Comparison of ENCODE assay signal across 9 mouse cellular contexts in the genomic region with DNA sequence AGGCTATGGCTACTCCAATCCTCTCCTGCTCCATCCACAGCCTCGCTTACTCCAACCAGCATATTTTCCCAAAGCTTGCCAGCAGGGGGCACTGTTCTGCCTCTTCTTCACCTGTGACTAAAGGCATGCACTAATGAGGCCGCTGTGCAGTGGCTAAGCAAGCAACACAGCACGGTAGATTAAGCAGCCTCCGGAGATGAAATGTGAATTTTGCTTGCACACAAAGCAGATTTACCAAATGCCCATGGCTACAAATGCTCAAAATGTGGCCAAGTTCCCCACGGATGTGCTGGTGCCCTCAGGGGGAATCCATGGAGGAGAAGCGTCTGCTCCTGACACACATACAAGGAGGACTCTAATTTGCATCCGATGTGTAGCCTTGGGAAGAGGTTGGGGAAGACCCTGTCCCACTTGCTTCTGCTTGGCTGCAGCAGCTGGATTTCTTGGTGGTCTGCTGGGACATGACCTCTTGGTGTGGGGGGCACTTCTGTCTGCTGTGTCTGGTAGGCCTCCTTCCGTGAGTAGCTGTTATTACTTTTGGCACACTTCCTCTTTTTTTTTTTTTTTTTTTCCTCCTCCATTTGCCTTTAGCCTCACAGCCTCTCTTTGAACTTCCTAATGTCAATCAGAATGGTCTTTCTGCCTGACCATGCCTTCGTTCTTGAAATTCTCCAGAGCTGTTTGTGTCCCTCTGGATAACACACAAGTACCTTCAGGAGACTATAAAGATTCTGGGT.
DNase-seq lines count a peak whose midpoint lies in the region; ATAC-seq and TF ChIP-seq lines count a peak whose summit lies in the region.
"Had no signal": no experiment of that assay in that cellular context is flagged by ENCODE, and none has a peak within 500 bp of the region (broad histone marks: within the 10 kb centered on the region; RNA-seq: fewer than 3 reads in every experiment).

No protein-coding gene starts in this region.

- no peak for TF ChIP-seq POLR2A in lung, adult 2 months (IDR thresholded peaks at IDR 0.05; ENCODE audit: borderline replicate concordance, extremely low read depth, low read depth, low read length)

- peak; percentile 81 for DNase-seq in adrenal gland, postnatal 14 days
- peak; percentile 50 for DNase-seq in embryo, embryonic 11.5 days (ENCODE audit: low read depth, low spot score)
- peak; percentile 85 for DNase-seq in layer of hippocampus, adult 11-12 months (ENCODE audit: low spot score)
- DNase-seq in lung, adult 2 months: peak; percentile 6
- peak; percentile 62 for DNase-seq in retina, postnatal 7 days (ENCODE audit: low read depth, low spot score)

- WGBS in lung, adult 2 months: 38% methylated on average over 9 of the region's 9 CpGs

- TF ChIP-seq CTCF in E14TG2a.4 (conservative IDR thresholded peaks at IDR 0.05; ENCODE audit: low read length): peak; percentile 71
- TF ChIP-seq CTCF in lung, adult 2 months (IDR thresholded peaks at IDR 0.05; ENCODE audit: insufficient read depth, low read length): peak; percentile 33; the same call in 1 of the 2 replicates

- no peaks in the 10 kb centered on the region for H3K36me3 ChIP-seq in E14TG2a.4 (ENCODE audit: insufficient read depth, low read length)

- peak; percentile 89 to 96 for ATAC-seq in hematopoietic stem cell, adult 5-6 weeks (replicated peaks in 1 of 2; ENCODE audit: insufficient read depth in 1 of 2, low FRiP score in 2 of 2, low TSS enrichment in 1 of 2, low read depth in 1 of 2, poor library complexity in 2 of 2, severe bottlenecking in 2 of 2)
- no peak for ATAC-seq in megakaryocyte, adult 5-6 weeks (ENCODE audit: poor library complexity, severe bottlenecking)

- H3K4me3 ChIP-seq in E14TG2a.4 (replicated peaks; ENCODE audit: low read length): no peak overlapping the region
- H3K4me3 ChIP-seq in lung, adult 2 months (replicated peaks; ENCODE audit: extremely low read depth, low read depth, low read length): no peak overlapping the region
- H3K4me3 ChIP-seq: erythroblast, embryonic 14.5 days had no signal

- peaks cover 4% of the 10 kb centered on the region for H3K4me1 ChIP-seq in E14TG2a.4 (replicated peaks; ENCODE audit: low read depth, low read length)
- no peaks in the 10 kb centered on the region for H3K4me1 ChIP-seq in lung, adult 2 months (ENCODE audit: control insufficient read depth, insufficient read depth, low read length)

- no peaks in the 10 kb centered on the region for H3K9me3 ChIP-seq in E14TG2a.4 (ENCODE audit: low read length)

- H3K27me3 ChIP-seq in E14TG2a.4 (ENCODE audit: insufficient read depth, low read length): peaks cover 4% of the 10 kb centered on the region; the same call in 1 of the 2 replicates

Comparison
In these comparisons a context has a peak if more than half of its experiments do, and no peak if none do; other contexts are left out.
1. DNase-seq: peak in every context shown above with its lines; median percentile 85 in layer of hippocampus, adult 11-12 months; 81 in adrenal gland, postnatal 14 days; 62 in retina, postnatal 7 days; 50 in embryo, embryonic 11.5 days; 6 in lung, adult 2 months.